Mouse (Mus musculus): ENCODE measurements at regions not wholly inside any gene's neighbourhood (a gene's known extent, or its start where the extent isn't known, plus 50 kb on each side); places are given as distances from the start of the nearest gene placed in this dataset.

DNA sequence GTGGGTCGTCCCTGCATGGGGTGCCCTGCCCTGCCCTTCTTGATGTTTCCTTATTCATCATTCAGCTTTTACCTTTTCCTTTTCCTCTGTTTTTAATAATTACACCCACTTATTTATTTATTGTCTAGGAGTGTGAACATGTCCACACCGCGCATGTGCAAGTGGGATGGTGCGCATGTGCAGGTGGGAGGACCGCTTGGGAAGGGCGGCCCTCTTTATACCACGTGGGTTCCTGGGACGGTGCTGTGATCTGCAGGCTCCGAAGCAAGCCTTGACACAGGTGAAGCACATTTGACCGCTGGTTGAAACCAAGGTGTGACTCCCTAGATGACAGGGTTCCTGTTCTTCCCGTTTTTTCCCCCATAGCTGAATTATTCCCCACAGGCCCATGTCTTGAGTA, 60.0 kb downstream of the Syf2 start:
- no peak for ATAC-seq (replicated peaks; ENCODE audit: low read depth, poor library complexity, severe bottlenecking)

DNA sequence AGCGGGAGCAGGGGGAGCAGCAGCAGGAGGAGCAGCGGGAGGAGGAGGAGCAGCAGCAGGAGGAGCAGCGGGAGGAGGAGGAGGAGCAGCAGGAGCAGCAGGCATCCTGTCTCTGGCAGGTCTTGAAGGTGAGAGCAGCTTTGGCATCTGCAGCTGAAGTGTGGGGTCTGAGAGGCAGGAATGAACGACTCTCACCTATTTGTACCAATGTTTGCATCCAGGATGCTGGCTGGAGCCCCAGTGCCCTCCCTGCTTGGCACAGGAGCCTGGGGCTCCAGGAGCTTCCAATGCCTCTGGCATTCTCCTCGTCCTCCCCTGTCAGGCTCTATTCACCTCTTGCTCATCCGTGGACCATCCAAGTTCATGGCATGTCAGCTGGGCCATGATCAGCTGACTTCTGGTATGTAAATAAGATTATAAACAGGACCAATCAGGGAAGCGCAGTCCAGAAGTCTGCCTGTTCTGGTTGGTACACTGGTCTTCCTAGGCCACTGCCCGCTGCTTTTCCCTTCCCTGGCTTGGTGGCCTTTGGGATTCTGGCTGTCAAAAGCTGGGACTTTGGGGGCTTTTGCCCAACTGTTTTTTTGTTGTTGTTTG, 62.9 kb downstream of the Syf2 start:
- ATAC-seq (replicated peaks; ENCODE audit: low read depth, poor library complexity, severe bottlenecking): no peak

DNA sequence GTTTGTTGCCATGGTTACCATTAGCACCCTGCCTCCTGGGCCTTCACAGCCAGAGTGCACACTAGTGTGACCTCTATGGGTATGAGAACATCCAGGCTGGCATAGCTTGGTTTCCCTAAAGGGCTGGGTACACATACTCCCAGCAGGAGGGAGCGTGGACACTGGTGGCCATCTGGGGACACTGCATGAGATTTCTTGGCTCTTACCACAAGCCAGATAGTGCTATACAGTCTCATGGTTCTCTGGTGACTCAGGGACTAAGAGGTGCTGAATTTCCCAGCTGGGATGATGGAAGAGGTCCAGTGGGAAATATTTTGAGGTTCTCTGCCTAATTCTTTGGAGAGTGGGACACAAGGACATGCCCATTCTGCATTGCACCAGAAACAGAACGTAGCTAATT, 63.5 kb downstream of the Syf2 start:
- ATAC-seq (replicated peaks; ENCODE audit: low read depth, poor library complexity, severe bottlenecking): no peak

DNA sequence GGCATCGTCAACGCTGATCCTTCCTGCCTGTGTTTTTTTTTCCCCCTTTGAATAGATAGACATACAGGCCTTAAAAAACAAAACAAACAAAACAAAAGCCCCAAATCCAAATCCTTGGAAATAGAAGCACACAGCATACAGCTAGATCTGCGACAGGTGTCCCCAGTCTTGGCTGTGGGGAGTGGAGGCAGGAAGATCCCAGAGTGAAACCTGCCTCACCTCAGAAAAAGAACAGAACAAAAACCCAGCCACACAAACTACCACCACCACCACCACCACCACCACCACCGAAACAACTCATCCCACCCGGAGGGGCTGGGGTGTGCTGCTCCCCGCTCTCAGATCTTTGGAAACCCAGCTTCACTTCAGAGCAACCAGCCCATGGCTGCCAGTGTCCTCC, 64.0 kb downstream of the Syf2 start:
- no peak for ATAC-seq (replicated peaks; ENCODE audit: low read depth, poor library complexity, severe bottlenecking)

DNA sequence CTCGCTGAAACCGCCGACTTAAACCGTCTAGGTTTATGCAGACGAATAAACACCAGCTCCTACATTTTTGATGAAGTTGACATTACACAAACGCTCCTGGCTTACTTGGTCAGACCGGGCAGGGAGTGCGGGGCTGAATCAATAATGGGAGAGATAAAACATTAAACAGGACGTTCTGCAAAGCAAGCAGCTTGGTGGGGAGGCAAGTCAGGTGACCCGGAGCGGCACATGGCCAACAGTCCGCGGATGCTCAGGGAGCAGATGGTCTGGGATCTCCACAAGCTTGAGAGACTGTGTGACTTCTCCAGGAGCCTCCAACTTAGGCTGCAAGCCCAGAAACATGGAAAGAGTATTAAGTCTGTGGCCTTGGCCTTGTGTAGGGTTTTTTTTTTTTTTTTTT, 64.4 kb downstream of the Syf2 start:
- ATAC-seq (replicated peaks; ENCODE audit: low read depth, poor library complexity, severe bottlenecking): no peak

DNA sequence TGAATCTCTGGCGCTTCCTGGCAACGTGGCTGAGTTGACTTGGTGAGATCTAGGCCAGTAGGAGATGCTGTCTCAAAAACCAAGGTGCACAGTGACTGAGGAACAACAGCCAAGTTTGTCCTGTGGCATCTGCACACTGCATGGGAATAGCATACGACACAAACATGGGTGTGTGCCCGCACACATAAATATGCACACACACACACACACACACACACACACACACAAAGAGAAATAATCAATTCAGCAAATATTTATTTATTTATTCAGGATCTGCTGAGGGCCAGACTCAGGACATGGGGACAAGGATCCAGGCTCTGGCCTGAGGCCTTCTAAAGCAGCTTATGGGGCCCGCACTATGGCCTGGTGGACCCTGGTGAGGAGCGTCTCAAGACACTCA, 65.4 kb downstream of the Syf2 start:
- ATAC-seq (replicated peaks; ENCODE audit: low read depth, poor library complexity, severe bottlenecking): no peak

DNA sequence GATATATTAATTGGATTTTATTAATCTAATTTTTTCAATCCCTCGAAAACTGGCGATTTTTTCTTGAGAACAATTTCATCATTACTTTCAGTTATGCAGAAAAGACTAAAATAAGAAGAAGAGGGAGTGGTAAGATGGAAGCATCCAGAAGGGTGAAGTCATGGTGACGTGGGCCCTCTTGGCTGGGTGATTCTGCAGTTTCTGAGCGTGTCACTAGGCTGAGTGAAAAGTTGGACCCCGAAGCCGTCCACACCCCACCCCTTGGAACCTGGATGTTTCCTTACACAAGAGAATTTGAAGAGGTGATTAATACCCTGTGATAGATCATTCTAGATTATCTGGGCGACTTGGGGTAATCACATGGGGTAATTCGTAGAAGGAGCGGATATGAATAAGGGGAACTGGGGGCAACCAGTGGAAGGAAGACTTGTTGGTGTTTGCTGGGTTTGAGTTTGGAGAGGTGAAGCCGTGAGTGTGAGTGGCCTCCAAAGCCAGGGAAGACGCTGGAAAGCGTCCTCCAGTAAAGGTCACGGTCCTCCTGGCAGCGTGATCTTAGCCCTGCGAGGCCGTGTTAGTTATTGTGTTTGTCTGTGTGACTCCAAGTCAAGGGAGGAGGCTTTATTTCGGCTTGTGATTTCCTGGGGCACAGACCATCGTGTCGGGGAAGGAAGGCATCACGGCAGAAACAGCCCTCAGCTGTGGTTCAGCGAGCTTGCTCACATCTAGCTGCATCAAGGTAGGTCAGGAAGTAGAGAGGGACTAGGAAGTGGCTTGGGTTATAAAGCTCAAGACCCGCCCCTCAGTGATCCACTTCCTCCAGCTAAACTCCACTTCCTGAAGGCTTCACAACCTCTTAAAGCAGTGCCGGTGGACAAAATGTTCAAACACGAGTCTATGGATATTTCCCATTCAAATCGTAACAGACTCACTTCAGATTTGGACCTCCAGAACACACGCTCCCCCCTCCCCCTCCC, 67.0 kb downstream of the Syf2 start:
- peak; percentile 40; the same call in 1 of the 2 replicates for ATAC-seq (replicated peaks; ENCODE audit: low read depth, poor library complexity, severe bottlenecking)

DNA sequence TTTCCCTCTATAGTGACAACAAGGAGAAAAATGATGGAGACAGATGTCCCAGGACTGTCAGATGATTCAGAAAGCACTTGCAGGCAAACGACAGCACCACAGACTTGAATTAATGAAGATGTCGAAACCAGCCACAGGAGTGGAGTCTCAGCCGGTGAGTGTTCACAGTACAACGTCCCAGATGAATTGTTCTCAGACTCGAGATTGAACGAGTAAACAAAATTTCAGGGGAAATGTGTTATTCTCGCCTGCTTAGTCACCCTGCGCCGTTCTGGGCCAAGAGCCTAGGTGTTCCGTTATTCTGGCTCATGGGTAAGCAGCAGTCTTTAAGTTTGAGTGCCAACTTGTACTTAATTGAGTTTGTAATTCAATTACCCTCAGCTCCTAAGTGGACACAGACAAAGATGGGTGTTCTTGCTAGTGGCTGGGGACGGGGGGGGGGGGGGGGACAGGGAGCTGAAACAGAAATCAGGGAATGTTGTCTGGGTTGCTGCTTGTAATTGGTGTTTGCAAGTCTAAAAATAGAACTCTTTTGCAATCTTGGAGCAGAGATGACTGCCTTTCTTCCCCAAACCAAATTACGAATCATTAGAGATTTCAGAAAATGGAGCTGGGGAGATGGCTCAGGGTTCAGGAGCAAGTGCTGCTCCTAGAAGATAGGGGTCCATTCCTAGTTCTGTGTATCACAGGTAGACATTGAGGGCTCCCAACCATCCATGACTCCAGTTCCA, 68.4 kb downstream of the Syf2 start:
- ATAC-seq (replicated peaks; ENCODE audit: low read depth, poor library complexity, severe bottlenecking): no peak

DNA sequence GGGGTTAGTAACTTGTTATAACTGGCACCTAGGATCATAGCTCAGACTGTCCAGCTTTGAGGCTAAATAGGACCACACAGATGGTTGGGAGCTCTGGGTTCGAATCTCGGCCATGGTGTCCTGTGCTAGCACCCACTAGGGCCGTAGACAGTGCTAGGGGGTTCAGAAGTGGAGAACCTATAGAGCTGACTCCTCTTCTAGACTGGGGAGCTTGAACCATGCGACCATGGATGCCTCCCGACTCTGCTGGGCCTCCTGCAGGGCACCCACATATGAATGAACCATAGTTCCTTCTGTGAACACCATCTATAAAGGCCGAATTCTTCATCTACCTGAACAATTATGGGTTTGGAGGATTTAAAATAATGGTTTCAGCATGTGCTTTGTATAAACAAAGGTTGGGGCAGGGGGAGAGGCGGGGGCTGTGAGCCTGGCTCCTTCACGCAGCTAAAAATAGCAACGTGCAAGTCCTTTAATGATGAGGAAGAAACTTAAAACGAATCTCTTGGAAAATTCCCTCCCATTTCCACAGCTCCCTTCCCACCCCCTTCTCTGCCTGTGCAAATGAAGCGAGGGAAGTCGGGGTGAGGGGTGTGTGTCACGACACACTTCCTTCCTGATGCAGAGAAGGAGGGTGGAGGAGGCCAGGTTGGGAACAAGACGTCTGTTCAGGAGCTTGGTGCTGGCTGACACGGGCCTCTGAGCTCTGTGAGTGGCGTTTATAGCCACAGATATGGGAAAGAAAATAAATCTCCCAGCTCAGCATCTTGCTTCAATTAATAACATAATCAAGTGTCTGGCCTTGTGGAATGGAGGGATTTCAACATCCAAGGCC, 71.6 kb downstream of the Syf2 start:
- peak; percentile 23; the same call in 1 of the 2 replicates for ATAC-seq (replicated peaks; ENCODE audit: low read depth, poor library complexity, severe bottlenecking)

DNA sequence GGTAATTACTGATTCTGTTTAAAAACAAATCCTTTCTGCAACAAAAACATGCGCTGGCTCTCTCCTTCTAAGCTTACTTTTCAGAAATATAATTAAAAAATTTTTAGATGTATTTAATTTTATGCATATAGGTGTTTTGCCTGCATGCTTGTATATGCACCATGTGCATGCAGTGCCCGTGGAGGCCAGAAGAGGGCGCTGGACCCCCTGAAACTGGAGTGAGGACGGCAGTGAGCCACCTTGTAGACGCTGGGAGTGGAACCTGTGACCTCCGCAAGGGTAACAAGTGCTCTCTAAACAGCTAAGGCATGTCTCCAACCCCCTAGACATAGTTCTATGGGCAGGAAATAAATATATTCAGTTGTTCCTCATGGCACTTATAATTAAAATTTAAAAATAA, 80.7 kb downstream of the Syf2 start:
- ATAC-seq (replicated peaks; ENCODE audit: low read depth, poor library complexity, severe bottlenecking): no peak

DNA sequence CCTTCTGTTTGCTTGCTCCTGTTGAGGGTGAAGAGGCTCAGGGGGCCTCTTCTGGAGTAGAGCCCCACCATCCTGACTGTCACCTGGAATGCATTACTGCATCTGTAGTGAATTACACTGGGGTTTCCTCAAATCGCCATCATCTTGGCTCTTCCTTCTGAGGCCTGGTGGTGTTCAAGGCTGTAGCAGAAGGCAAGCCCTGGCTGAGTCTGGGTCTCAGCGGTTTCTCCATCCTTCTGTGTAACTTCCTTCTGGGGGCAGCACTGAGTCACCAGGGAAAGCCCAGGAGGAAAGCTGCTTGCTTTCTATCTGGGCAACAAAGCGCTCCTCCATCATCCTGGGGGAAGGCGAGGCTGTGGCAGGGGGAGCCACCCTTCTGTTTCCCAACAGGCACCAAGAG, 82.2 kb downstream of the Syf2 start:
- 0 out of 2 replicates have a peak, but pooled peaks have one; percentile 39 for ATAC-seq (replicated peaks; ENCODE audit: low read depth, poor library complexity, severe bottlenecking)

DNA sequence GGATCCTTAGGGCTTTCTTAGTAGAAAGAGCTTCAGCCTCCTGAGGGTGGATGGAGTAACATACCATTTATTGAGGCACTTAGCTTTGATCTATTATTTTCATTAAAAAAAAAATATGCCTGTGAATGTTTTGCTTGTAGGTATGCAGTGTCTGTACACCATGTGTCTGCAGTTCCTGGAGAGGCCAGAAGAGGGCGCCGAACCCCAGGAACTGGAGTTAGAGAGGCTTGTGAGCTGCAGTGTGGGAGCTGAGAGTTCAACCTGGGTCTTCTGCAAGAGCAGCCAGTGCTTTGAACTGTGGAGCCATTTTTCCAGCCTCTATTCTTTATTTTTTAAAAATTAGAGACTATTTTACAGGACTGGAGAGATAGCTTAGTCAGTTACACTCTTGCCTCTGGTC, 83.2 kb downstream of the Syf2 start:
- ATAC-seq (replicated peaks; ENCODE audit: low read depth, poor library complexity, severe bottlenecking): no peak

DNA sequence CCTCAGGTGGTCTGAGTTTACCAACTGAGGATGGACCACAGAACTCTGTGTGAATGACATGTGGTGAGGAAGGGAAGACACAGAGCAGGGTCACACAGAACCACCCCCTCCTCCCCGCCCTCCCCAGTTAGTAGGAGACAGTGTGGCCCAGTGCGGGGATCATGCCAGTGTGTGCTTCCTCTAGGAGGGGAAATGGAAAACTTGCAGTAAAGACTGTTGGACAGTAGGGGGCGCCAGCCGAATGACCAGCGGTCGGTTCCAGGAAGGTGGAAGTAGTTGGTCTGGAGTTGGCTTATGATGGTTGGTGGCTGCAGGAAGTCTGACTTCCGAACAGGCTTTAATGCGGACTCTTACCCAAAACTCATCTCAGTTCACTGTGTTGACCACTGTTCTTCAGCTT, 87.3 kb downstream of the Syf2 start:
- ATAC-seq (replicated peaks; ENCODE audit: low read depth, poor library complexity, severe bottlenecking): peak; percentile 88

DNA sequence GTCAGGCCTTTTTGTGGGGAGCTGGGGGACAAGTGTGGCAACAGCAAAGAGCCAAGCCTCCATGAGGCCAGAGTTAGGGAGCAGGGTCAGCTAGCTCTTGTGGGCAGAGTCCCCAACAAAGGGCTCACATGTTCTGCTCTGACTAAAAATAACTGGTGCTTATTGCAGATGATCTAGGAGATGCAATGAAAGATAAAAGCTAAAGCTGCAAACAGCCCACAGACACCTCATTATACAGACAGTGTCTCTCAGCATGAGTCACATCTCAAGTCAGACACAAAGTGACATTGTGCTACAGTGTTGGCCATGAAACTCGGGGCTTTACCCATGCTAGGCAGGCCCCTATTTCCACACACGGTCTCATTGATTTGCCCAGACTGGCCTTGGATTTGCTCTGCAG, 88.4 kb downstream of the Syf2 start:
- no peak for ATAC-seq (replicated peaks; ENCODE audit: low read depth, poor library complexity, severe bottlenecking)

DNA sequence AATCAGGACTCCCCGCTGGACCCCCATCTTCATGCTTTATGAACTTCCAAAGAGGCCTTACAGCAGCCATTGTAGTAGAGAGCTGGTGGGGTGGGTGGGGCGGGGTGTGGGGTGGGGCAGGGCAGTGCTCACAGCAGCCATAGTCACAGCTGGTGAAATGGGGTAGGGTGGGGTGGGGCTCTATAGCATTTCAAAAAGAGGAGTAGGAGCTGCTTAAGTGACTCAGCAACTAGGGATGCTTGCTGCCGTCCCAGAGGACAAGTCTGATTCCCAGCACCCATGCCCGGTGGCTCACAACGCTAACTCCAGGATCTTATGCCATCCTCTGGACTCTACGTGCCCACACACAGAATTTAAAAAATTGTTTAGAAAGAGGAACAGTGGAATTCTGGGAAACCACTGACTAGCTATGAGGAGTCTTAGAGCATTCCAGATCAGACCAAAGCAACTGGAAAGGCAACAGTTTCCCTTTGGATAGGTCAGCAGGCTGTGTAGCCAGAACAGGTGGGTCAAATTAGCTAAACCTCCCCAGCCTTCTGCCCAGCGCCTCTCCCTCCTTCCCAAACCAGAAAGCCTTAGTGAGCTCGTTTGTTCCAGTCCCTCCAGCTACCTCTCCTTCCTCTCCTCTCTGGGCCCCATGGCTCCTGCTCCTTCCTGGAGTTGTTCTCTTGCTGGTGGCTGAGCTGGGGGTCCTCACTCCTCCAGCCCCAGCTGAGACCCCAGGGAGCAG, 89.7 kb downstream of the Syf2 start:
- ATAC-seq (replicated peaks; ENCODE audit: low read depth, poor library complexity, severe bottlenecking): no peak

DNA sequence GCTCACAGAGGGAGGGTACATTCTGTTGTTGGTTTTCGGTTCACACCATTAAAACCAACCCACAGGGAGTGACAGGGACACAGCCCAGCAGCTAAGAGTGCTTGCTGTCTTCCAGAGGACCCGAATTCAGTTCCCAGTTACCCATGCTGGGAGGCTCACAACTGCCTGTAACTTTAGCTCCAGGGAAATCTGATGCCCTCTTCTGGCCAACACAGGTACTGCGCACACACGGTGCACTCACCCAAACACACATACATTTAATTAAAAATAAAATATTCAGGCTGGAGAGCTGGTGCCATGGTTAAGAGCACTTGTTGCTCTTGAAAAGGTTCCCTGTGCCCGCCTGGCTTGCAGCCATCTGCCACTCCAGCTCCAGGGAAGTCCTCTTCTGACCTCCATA, 92.5 kb downstream of the Syf2 start:
- ATAC-seq (replicated peaks; ENCODE audit: low read depth, poor library complexity, severe bottlenecking): no peak

DNA sequence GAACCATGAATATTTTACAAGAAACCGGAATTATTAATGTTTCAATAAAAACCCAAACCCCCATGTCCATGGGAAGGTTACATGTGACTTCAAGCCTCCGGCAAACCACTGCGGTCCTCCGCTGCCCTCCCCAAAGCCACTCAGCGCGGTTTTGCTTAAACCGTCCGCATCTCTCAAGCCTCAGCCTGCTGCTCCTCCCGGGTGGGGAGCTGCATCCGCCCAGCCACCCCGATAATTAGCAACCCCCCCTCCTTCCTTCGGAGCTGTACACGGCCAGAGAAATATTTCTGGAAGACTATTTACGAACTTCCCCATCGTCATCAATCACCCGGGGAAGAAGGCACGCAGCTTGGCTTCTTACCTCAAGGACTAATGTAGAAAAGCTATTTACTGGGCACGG, 94.7 kb upstream of the Runx3 start:
- ATAC-seq (replicated peaks; ENCODE audit: low read depth, poor library complexity, severe bottlenecking): peak; percentile 57

DNA sequence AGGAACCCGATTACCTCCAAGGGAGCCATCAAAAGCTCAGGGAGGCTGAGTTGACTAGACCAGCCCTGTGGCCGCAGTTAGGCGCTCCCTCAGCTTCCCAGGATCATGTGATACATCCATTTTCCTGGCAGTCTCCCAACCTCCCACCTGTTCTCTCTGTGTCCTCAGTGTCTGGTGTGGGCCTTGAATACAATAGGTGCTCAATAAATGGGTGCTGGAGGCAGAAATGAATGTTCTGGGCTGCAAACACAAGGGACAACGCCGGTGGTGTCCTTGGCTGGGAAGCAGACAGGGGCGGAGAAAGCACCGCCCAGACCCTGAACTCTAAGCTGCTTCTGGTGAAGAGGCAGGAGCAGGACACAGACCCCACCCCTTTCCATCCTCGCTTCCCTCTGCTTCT, 93.3 kb upstream of the Runx3 start:
- no peak for ATAC-seq (replicated peaks; ENCODE audit: low read depth, poor library complexity, severe bottlenecking)

DNA sequence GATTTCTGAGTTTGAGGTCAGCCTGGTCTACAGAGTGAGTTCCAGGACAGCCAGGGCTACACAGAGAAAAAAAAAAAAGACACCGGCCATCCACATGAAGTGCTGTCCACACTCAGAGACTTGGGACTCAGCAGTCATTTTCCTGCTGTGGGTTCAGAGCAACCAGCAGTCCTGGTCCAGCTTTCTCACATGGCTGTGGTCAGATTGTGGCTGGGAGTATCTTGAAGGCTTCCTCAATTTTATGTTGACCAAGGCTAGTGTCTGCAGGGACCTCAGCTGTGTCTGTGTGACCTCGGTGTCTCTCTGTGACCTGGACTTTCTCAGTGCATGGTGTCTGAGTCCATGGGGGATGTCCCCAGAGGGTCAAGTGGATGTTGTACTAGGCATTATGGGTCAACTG, 90.7 kb upstream of the Runx3 start:
- ATAC-seq (replicated peaks; ENCODE audit: low read depth, poor library complexity, severe bottlenecking): peak; percentile 37

Measured in common myeloid progenitor, adult 5-6 weeks (primary cell).